28 mouse cellular contexts compared by ENCODE assay signal in genomic region chr1:77727561-77727960, GRCm38 (mm10).
DNase-seq lines count a peak whose midpoint lies in the region; ATAC-seq and TF ChIP-seq lines count a peak whose summit lies in the region.
"Had no signal": no experiment of that assay in that cellular context is flagged by ENCODE, and none has a peak within 500 bp of the region (broad histone marks: within the 10 kb centered on the region; RNA-seq: fewer than 3 reads in every experiment).

No protein-coding gene starts in this region.

- H3K27ac ChIP-seq in kidney, embryonic 15.5 days: 0 out of 2 replicates have a peak overlapping the region, but pooled peaks have one; percentile 45
- H3K27ac ChIP-seq in kidney, postnatal 0 days: peak overlapping the region; percentile 36; the same call in 1 of the 2 replicates
- H3K27ac ChIP-seq in hindbrain, embryonic 10.5 days: no peak overlapping the region
- H3K27ac ChIP-seq: embryonic facial prominence, embryonic 13.5 days; embryonic facial prominence, embryonic 15.5 days; forebrain, embryonic 10.5 days; forebrain, embryonic 12.5 days had no signal

- 72% methylated on average over 2 of the region's 2 CpGs for WGBS in kidney, embryonic 15.5 days
- WGBS in kidney, postnatal 0 days: 61% methylated on average over 2 of the region's 2 CpGs
- WGBS in hindbrain, embryonic 10.5 days: 93% methylated on average over 2 of the region's 2 CpGs

- TF ChIP-seq CTCF in kidney, postnatal 0 days (IDR thresholded peaks at IDR 0.05; ENCODE audit: low read depth): no peak

- no peaks in the 10 kb centered on the region for H3K9me3 ChIP-seq in kidney, embryonic 15.5 days (replicated peaks)
- H3K9me3 ChIP-seq in kidney, postnatal 0 days (replicated peaks; ENCODE audit: low read length): no peaks in the 10 kb centered on the region
- H3K9me3 ChIP-seq in hindbrain, embryonic 10.5 days: no peaks in the 10 kb centered on the region
- H3K9me3 ChIP-seq: embryonic facial prominence, embryonic 13.5 days; embryonic facial prominence, embryonic 15.5 days; forebrain, embryonic 10.5 days; forebrain, embryonic 12.5 days had no signal

- no peak for DNase-seq in kidney, postnatal 25 days
- DNase-seq in kidney, postnatal 0 days (ENCODE audit: low spot score): peak; percentile 91
- DNase-seq in kidney, adult 9 months: no peak
- DNase-seq in forelimb bud, embryonic 11.5 days (ENCODE audit: low read depth, low spot score): peak; percentile 8
- DNase-seq in hindbrain, embryonic 10.5 days (ENCODE audit: low spot score): no peak
- DNase-seq: adrenal gland, adult 8-10 months; adrenal gland, postnatal 14 days; adrenal gland, postnatal 36 days; B cell, adult 2 months; cerebellum, adult 18-20 months; cerebellum, adult 8-10 months; cerebellum, adult 9-11 months; cerebellum, postnatal 14 days; cerebellum, postnatal 36 days; embryo, embryonic 11 days had no signal

- ATAC-seq in kidney, embryonic 15.5 days (replicated peaks; ENCODE audit: low FRiP score): no peak
- ATAC-seq in kidney, postnatal 0 days (replicated peaks; ENCODE audit: low FRiP score, low read depth): no peak
- ATAC-seq: activated CD4-positive, CD25-positive, alpha-beta regulatory T cell, adult 4 months; CD4-positive, CD25-positive, alpha-beta regulatory T cell, adult 4 months; forebrain, embryonic 14.5 days; forebrain, embryonic 16.5 days; Patski had no signal

- H3K36me3 ChIP-seq in kidney, embryonic 15.5 days: no peaks in the 10 kb centered on the region
- no peaks in the 10 kb centered on the region for H3K36me3 ChIP-seq in kidney, postnatal 0 days (ENCODE audit: insufficient read depth, low read length)
- H3K36me3 ChIP-seq in hindbrain, embryonic 10.5 days: no peaks in the 10 kb centered on the region
- H3K36me3 ChIP-seq: embryonic facial prominence, embryonic 13.5 days; embryonic facial prominence, embryonic 15.5 days; forebrain, embryonic 10.5 days; forebrain, embryonic 12.5 days; G1E had no signal

- H3K4me1 ChIP-seq in kidney, embryonic 15.5 days: no peaks in the 10 kb centered on the region
- H3K4me1 ChIP-seq in kidney, postnatal 0 days (replicated peaks; ENCODE audit: insufficient read depth, low read length): no peaks in the 10 kb centered on the region
- no peaks in the 10 kb centered on the region for H3K4me1 ChIP-seq in hindbrain, embryonic 10.5 days (replicated peaks)
- H3K4me1 ChIP-seq: embryonic facial prominence, embryonic 15.5 days; forebrain, embryonic 10.5 days had no signal

- no peak overlapping the region for H3K9ac ChIP-seq in kidney, embryonic 15.5 days
- no peak overlapping the region for H3K9ac ChIP-seq in kidney, postnatal 0 days (ENCODE audit: low read depth, low read length)
- H3K9ac ChIP-seq: embryonic facial prominence, embryonic 13.5 days; embryonic facial prominence, embryonic 15.5 days; forebrain, embryonic 12.5 days had no signal

- no peak overlapping the region for H3K4me2 ChIP-seq in kidney, embryonic 15.5 days
- H3K4me2 ChIP-seq in kidney, postnatal 0 days (ENCODE audit: low read length): no peak overlapping the region
- H3K4me2 ChIP-seq: embryonic facial prominence, embryonic 13.5 days; embryonic facial prominence, embryonic 15.5 days; forebrain, embryonic 12.5 days had no signal

- H3K27me3 ChIP-seq in kidney, embryonic 15.5 days: no peaks in the 10 kb centered on the region
- no peaks in the 10 kb centered on the region for H3K27me3 ChIP-seq in kidney, postnatal 0 days (ENCODE audit: insufficient read depth, low read length)
- no peaks in the 10 kb centered on the region for H3K27me3 ChIP-seq in hindbrain, embryonic 10.5 days (ENCODE audit: insufficient read depth, poor library complexity, severe bottlenecking)
- H3K27me3 ChIP-seq: CH12.LX; embryonic facial prominence, embryonic 13.5 days; embryonic facial prominence, embryonic 15.5 days; forebrain, embryonic 12.5 days had no signal

- no peak overlapping the region for H3K4me3 ChIP-seq in kidney, embryonic 15.5 days (replicated peaks)
- no peak overlapping the region for H3K4me3 ChIP-seq in kidney, postnatal 0 days (replicated peaks; ENCODE audit: low read depth, low read length)
- no peak overlapping the region for H3K4me3 ChIP-seq in hindbrain, embryonic 10.5 days
- H3K4me3 ChIP-seq: embryonic facial prominence, embryonic 13.5 days; embryonic facial prominence, embryonic 15.5 days; erythroblast, embryonic 14.5 days; forebrain, embryonic 10.5 days; forebrain, embryonic 12.5 days had no signal

Comparison
In these comparisons a context has a peak if more than half of its experiments do, and no peak if none do; other contexts are left out.
1. DNase-seq: peak in kidney, postnatal 0 days (single experiment) and forelimb bud, embryonic 11.5 days (single experiment); none in kidney, postnatal 25 days (0 of 2), kidney, adult 9 months (single experiment) and hindbrain, embryonic 10.5 days (single experiment).